Mouse (Mus musculus): ENCODE measurements around the gene Clec5a. TPM values are rescaled to one million over a fixed set of nuclear protein-coding genes. Genes with fewer than 3 reads are reported as not detected.

Clec5a gene
- total and polyA plus RNA-seq, 2 experiments from 2014 or later: 0.52 TPM; not detected in 1

DNA sequence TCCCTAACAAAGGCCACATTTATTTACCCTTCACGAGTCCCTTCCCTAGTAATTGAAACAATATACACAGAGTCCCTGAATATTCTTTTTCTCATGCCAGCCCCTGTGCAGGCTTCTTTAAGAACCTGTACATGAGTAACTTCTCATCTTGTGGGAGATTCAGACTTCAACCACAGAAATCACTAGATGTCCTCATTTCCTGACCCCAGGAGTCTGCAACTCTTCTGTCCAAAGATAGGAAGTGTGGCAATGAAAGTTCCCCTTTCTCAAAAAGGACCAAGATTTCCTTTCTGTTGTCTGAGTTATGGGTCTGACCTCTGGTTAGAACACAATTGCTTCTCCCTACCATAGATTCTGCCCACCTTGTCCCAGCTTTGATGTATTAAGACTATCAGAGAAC, 9.3 kb downstream of the Clec5a start:
- H3K9ac ChIP-seq (replicated peaks; ENCODE audit: low read length, poor library complexity, severe bottlenecking): no peak overlapping the region
- no peak for TF ChIP-seq CTCF (IDR thresholded peaks at IDR 0.05)
- H3K27me3 ChIP-seq (ENCODE audit: insufficient read depth, low read length): no peaks in the 10 kb centered on the region
- WGBS: 87% methylated on average over 1 of the region's 1 CpGs
- ATAC-seq (ENCODE audit: low FRiP score) (no peak), DNase-seq (ENCODE audit: low spot score) (no peak)
- no peaks in the 10 kb centered on the region for H3K36me3 ChIP-seq (ENCODE audit: insufficient read depth, low read length)
- no peak overlapping the region for H3K27ac ChIP-seq (ENCODE audit: low read depth, low read length)
- no peaks in the 10 kb centered on the region for H3K4me1 ChIP-seq (ENCODE audit: insufficient read depth, low read length)
- no peak overlapping the region for H3K4me2 ChIP-seq (ENCODE audit: low read depth, low read length, poor library complexity, severe bottlenecking)
- no peak overlapping the region for H3K4me3 ChIP-seq (ENCODE audit: low read depth, low read length)
- H3K9me3 ChIP-seq (ENCODE audit: low read length): no peaks in the 10 kb centered on the region

DNA sequence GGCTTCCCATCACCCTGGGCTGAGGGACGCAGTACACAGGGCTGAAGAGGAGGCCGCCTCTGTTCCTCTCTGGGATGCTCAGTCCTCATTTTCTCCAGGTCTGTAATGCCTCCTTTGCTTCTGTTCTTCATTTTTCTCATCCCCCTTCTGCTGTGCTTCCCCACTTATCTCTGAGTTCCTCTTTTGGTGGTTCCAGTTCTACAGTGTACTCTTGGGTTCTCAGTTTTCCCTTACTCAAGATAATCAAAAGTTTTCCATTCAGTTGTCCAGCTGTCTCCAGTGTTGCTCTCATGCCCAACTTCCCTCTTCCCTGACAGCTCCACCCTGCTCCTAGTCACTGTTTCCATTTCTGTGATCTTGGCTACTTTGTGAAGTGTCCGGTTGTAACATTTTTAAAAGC, 12.0 kb downstream of the Clec5a start:
- DNase-seq (ENCODE audit: low spot score) (no peak), ATAC-seq (ENCODE audit: low FRiP score) (no peak)
- no peak overlapping the region for H3K9ac ChIP-seq (replicated peaks; ENCODE audit: low read length, poor library complexity, severe bottlenecking)
- no peak for TF ChIP-seq CTCF (IDR thresholded peaks at IDR 0.05)
- H3K27ac ChIP-seq (ENCODE audit: low read depth, low read length): no peak overlapping the region
- no peaks in the 10 kb centered on the region for H3K9me3 ChIP-seq (ENCODE audit: low read length)
- no peaks in the 10 kb centered on the region for H3K27me3 ChIP-seq (ENCODE audit: insufficient read depth, low read length)
- no peaks in the 10 kb centered on the region for H3K36me3 ChIP-seq (ENCODE audit: insufficient read depth, low read length)
- no peak overlapping the region for H3K4me2 ChIP-seq (ENCODE audit: low read depth, low read length, poor library complexity, severe bottlenecking)
- 97% methylated on average over 3 of the region's 3 CpGs for WGBS
- H3K4me1 ChIP-seq (ENCODE audit: insufficient read depth, low read length): no peaks in the 10 kb centered on the region
- no peak overlapping the region for H3K4me3 ChIP-seq (ENCODE audit: low read depth, low read length)

DNA sequence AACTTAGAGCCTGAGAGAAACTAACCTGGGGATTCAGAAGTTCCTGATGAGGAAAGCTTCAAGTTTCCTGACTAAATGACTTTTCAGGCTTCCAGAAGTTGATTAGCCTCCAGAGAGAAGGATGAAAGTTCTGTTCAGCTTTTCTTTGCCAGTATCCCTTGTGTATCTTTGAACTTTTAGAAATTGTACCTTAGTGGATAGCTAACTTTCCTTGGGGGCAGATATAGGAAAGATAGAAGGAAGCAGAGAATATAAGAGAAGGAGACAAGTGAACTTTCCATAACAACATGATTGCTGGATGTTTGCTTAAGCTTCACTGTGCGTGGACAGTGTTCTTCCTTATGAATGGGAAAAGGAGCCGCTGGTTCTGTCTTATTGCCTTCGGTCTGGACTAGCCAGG, 16.4 kb downstream of the Clec5a start, which contains the start of gene Olfr460:
Olfr460 (plus strand) TSS at position 301 of the 400 bp plus-strand sequence.
- Histone ChIP-seq H3K27me3 (ENCODE audit: insufficient read depth, low read length) (no peaks in the 10 kb centered on the region), H3K9me3 (ENCODE audit: low read length) (no peaks in the 10 kb centered on the region), H3K4me1 (ENCODE audit: insufficient read depth, low read length) (no peaks in the 10 kb centered on the region), H3K9ac (replicated peaks; ENCODE audit: low read length, poor library complexity, severe bottlenecking) (no peak within 1 kb of the TSS), H3K4me2 (ENCODE audit: low read depth, low read length, poor library complexity, severe bottlenecking) (no peak within 1 kb of the TSS), H3K36me3 (ENCODE audit: insufficient read depth, low read length) (no peaks in the 10 kb centered on the region), H3K4me3 (ENCODE audit: low read depth, low read length) (no peak within 1 kb of the TSS), H3K27ac (ENCODE audit: low read depth, low read length) (no peak within 1 kb of the TSS)
- WGBS: 96% methylated on average over 3 of the region's 3 CpGs
- DNase-seq (ENCODE audit: low spot score): no peak
- no peak for ATAC-seq (ENCODE audit: low FRiP score)
- TF ChIP-seq CTCF (IDR thresholded peaks at IDR 0.05): no peak

DNA sequence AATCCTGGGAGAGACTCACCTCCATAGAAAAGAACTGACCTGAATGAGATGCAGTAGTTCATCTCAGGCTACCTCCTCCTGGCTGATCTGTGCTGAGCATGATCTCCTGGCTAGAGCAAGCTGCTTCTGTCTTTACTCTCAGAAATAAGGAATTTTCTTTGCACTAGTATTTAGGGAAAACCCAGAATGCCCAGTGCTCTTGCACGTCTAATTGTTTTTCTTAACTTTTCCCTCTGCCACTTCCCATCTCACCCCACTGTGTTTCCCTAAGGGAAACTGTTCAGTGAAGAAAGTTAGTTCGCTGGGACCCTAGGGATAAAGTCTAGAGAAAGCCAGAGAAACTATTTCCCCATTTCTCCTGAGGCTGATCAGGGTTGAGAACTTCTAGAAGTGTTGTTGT, 30.7 kb downstream of the Clec5a start, which contains the start of gene Olfr461:
Olfr461 (minus strand) TSS at position 101 of the 400 bp plus-strand sequence.
- H3K27ac ChIP-seq (ENCODE audit: low read depth, low read length): no peak within 1 kb of the TSS
- no peak within 1 kb of the TSS for H3K4me2 ChIP-seq (ENCODE audit: low read depth, low read length, poor library complexity, severe bottlenecking)
- H3K36me3 ChIP-seq (ENCODE audit: insufficient read depth, low read length): no peaks in the 10 kb centered on the region
- H3K4me1 ChIP-seq (ENCODE audit: insufficient read depth, low read length): no peaks in the 10 kb centered on the region
- DNase-seq (ENCODE audit: low spot score): no peak
- ATAC-seq (ENCODE audit: low FRiP score): no peak
- TF ChIP-seq CTCF (IDR thresholded peaks at IDR 0.05): no peak
- no peak within 1 kb of the TSS for H3K4me3 ChIP-seq (ENCODE audit: low read depth, low read length)
- H3K9me3 ChIP-seq (ENCODE audit: low read length): no peaks in the 10 kb centered on the region
- no peaks in the 10 kb centered on the region for H3K27me3 ChIP-seq (ENCODE audit: insufficient read depth, low read length)
- H3K9ac ChIP-seq (replicated peaks; ENCODE audit: low read length, poor library complexity, severe bottlenecking): no peak within 1 kb of the TSS
- 75% methylated on average over 2 of the region's 2 CpGs for WGBS

DNA sequence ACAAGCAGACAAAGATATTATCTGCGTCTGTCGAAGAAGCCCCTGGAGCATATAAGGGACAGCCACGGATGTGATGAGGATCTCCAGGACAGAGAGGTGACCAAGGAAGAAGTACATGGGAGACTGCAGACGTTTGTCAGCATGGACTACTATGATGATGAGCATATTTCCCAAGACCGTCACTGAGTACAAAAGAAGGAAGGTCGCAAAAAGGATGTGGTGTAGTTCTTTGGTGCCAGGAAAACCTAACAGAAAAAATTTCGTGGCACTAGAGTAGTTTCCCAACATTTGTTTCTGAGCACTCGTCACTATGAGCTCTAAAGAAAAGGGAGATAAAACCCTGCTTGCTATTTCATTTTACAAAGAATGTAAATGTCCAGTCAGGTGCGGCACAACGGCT, 40.9 kb downstream of the Clec5a start:
- no peaks in the 10 kb centered on the region for H3K4me1 ChIP-seq (ENCODE audit: insufficient read depth, low read length)
- H3K36me3 ChIP-seq (ENCODE audit: insufficient read depth, low read length): no peaks in the 10 kb centered on the region
- H3K9ac ChIP-seq (replicated peaks; ENCODE audit: low read length, poor library complexity, severe bottlenecking): no peak overlapping the region
- WGBS: 82% methylated on average over 10 of the region's 10 CpGs
- H3K27ac ChIP-seq (ENCODE audit: low read depth, low read length): no peak overlapping the region
- no peak for ATAC-seq (ENCODE audit: low FRiP score)
- H3K4me2 ChIP-seq (ENCODE audit: low read depth, low read length, poor library complexity, severe bottlenecking): no peak overlapping the region
- no peak for DNase-seq (ENCODE audit: low spot score)
- H3K27me3 ChIP-seq (ENCODE audit: insufficient read depth, low read length): no peaks in the 10 kb centered on the region
- H3K4me3 ChIP-seq (ENCODE audit: low read depth, low read length): no peak overlapping the region
- TF ChIP-seq CTCF (IDR thresholded peaks at IDR 0.05): no peak
- no peaks in the 10 kb centered on the region for H3K9me3 ChIP-seq (ENCODE audit: low read length)

Other genes with a start within 250 kb of the Clec5a start
- 20.0 and 23.6 TPM in 2 replicates for gene E330009J07Rik, start 149.7 kb downstream of the Clec5a start, total RNA-seq (2014; rRNA removed)
- 6.7 and 7.8 TPM in 2 replicates for gene E330009J07Rik, start 149.7 kb downstream of the Clec5a start, polyA plus RNA-seq (2015; fragmentation: Nextera tagmentation; extraction: Ambion mirVana)
- gene Wee2, start 146.7 kb downstream of the Clec5a start, total RNA-seq (2014; rRNA removed): 0.16 and 0.38 TPM in 2 replicates
- 0.14 TPM in 1 of 2 replicates, not detected in the other for gene Wee2, start 146.7 kb downstream of the Clec5a start, polyA plus RNA-seq (2015; fragmentation: Nextera tagmentation; extraction: Ambion mirVana)
- 14.9 and 18.6 TPM in 2 replicates for gene Ssbp1, start 114.5 kb downstream of the Clec5a start, total RNA-seq (2014; rRNA removed)
- 71.7 and 73.7 TPM in 2 replicates for gene Ssbp1, start 114.5 kb downstream of the Clec5a start, polyA plus RNA-seq (2015; fragmentation: Nextera tagmentation; extraction: Ambion mirVana)
- 0.44 TPM in 1 of 2 replicates, not detected in the other for gene Tas2r137, start 94.6 kb downstream of the Clec5a start, total RNA-seq (2014; rRNA removed)
- not detected in 2 replicates for gene Tas2r137, start 94.6 kb downstream of the Clec5a start, polyA plus RNA-seq (2015; fragmentation: Nextera tagmentation; extraction: Ambion mirVana)
- 0.16 and 0.99 TPM in 2 replicates for gene Tas2r108, start 92.3 kb downstream of the Clec5a start, total RNA-seq (2014; rRNA removed)
- not detected in 2 replicates for gene Tas2r108, start 92.3 kb downstream of the Clec5a start, polyA plus RNA-seq (2015; fragmentation: Nextera tagmentation; extraction: Ambion mirVana)
- gene Prss37, start 66.3 kb downstream of the Clec5a start, total RNA-seq (2014; rRNA removed): not detected in 2 replicates
- gene Prss37, start 66.3 kb downstream of the Clec5a start, polyA plus RNA-seq (2015; fragmentation: Nextera tagmentation; extraction: Ambion mirVana): not detected in 2 replicates
- not detected in 2 replicates for gene Olfr461, start 30.8 kb downstream of the Clec5a start, total RNA-seq (2014; rRNA removed)
- gene Olfr461, start 30.8 kb downstream of the Clec5a start, polyA plus RNA-seq (2015; fragmentation: Nextera tagmentation; extraction: Ambion mirVana): 0.29 TPM in 1 of 2 replicates, not detected in the other
- gene Olfr460, start 16.3 kb downstream of the Clec5a start, total RNA-seq (2014; rRNA removed): 0.05 TPM in 1 of 2 replicates, not detected in the other
- not detected in 2 replicates for gene Olfr460, start 16.3 kb downstream of the Clec5a start, polyA plus RNA-seq (2015; fragmentation: Nextera tagmentation; extraction: Ambion mirVana)
- not detected in 2 replicates for gene Tas2r138, start 27.5 kb upstream of the Clec5a start, total RNA-seq (2014; rRNA removed)
- not detected in 2 replicates for gene Tas2r138, start 27.5 kb upstream of the Clec5a start, polyA plus RNA-seq (2015; fragmentation: Nextera tagmentation; extraction: Ambion mirVana)
- 1.1 and 1.8 TPM in 2 replicates for gene Mgam, start 43.0 kb upstream of the Clec5a start, total RNA-seq (2014; rRNA removed)
- 0.11 and 0.26 TPM in 2 replicates for gene Mgam, start 43.0 kb upstream of the Clec5a start, polyA plus RNA-seq (2015; fragmentation: Nextera tagmentation; extraction: Ambion mirVana)

Data from midbrain, postnatal 0 days (tissue).